Mouse (Mus musculus) forebrain, embryonic 11.5 days (tissue): ENCODE results near the gene Map3k15. TPM values are rescaled to one million over a fixed set of nuclear protein-coding genes. Genes with fewer than 3 reads are reported as not detected.

Experiments
- polyA plus RNA-seq: library from polyadenylated mRNA; unstranded; fragments of >200 nt; fragmentation: Nextera tagmentation; extraction: Ambion mirVana; gene quantifications from 2 replicates; pipeline ENCODE4 v1.2.1, GENCODE M21; 2014

The Map3k15 gene
- polyA plus RNA-seq, 1 experiment from 2014 or later, result 0.68 TPM

Other genes starting within 250 kb of the Map3k15 start
- 120 TPM in 2 replicates for gene Pdha1, start 150.0 kb downstream of the Map3k15 start, polyA plus RNA-seq